Mouse (Mus musculus): ENCODE measurements at regions not wholly inside any gene's neighbourhood (a gene's known extent, or its start where the extent isn't known, plus 50 kb on each side); places are given as distances from the start of the nearest gene placed in this dataset.

DNA sequence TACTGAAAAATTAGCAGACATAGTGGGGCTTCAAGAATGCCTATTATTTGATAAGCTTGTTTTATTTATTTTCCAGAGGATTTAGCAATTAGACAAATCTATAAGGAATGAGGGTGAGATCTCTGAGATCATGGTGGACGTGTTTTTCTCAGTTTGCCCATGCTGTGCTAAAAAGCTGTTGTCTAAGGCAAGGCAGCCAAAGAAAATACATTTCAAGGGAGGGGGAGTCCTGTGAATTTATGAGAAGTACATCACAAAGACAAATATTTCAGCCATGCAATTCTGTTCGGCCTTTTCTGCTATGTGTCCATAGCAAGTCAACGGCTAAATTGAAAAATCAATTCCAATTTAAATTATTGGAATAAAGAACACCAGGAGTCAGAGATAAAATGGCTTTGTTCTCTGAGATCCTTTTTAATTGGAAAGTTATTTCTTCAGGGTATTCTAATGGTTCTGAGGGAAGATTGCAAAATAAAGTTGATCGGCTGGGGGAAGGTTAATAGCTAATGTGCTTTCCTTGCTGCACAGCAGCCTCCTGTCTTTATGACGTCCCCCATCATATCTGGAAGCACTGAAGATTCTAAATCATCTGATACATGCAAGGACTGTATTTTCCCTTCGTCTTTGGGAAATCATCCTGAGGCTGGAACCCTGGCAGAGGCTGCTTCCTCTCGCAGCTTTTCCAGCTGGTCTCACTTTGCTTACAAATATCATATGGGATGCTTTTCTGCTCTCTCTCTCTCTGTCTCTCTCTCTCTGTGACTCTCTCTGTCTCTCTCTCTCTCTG, 609.3 kb downstream of the Dach1 start:
- no peak for TF ChIP-seq CTCF (IDR thresholded peaks at IDR 0.05; ENCODE audit: borderline replicate concordance, extremely low read depth, insufficient read depth, insufficient read length)
- no peak for TF ChIP-seq POLR2A (IDR thresholded peaks at IDR 0.05; ENCODE audit: borderline replicate concordance, extremely low read depth, insufficient read depth, insufficient read length, poor library complexity, severe bottlenecking)
